Mouse (Mus musculus) thymus, postnatal 14 days (tissue): ENCODE measurements around the gene Rras2.
A peak's percentile ranks its signal among the peaks of the same experiment; 100 is the strongest.

ENCODE experiments used
- DNase-seq: peaks from one replicate; pipeline ENCODE4 v3.0.0; 2021

Gene Rras2

DNA sequence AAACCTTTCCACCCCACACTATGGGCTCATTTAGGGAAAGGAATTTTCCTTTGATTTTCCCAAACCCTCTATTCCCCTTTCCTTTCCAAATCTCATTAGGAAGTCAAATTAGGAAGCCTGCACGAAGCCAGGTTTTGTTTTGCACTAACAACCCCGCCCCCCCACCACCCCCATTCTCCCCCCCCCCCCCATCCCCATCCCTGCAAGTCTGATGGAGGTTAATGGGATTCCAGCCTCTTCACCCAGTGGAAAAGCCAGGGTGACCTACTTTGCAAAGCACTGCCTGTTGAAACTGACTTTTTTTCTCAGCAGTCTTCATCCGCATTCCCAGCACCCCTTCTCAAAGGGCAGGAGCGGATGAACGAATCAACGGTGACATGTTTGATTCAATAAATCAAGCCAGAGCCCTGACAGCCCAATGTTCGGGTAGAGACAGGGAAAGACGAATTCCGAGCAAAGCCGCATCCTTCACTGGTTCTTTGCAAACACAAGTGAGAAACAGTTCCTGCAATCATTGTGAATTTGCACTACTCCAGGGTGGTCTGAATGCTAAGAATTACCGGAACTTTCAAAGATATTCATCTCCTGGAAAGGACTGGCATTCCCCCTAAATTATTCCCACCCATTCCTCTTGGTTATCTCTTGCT is 97.4 kb downstream of the Rras2 start:
- peak; percentile 10 for DNase-seq

DNA sequence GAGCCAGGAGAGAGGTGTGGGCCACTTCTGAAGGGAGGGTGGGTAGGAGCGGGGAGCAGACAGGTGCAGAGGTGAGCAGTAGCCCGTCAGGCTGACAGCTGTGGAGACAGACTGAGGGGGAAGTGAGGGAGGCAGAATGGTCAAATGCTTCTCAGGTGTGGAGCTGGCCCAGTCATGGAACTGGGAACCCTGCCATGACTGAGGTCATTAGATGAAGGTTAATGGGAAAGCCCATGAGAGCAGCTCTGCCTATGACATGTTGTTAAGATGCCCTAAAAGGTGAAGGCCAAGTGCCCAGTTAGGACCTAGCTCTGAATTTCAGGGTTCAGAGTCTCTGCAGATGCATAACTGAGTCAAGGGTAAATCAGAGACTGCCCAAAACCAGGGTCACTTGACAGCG is 98.7 kb downstream of the Rras2 start:
- DNase-seq = no peak

DNA sequence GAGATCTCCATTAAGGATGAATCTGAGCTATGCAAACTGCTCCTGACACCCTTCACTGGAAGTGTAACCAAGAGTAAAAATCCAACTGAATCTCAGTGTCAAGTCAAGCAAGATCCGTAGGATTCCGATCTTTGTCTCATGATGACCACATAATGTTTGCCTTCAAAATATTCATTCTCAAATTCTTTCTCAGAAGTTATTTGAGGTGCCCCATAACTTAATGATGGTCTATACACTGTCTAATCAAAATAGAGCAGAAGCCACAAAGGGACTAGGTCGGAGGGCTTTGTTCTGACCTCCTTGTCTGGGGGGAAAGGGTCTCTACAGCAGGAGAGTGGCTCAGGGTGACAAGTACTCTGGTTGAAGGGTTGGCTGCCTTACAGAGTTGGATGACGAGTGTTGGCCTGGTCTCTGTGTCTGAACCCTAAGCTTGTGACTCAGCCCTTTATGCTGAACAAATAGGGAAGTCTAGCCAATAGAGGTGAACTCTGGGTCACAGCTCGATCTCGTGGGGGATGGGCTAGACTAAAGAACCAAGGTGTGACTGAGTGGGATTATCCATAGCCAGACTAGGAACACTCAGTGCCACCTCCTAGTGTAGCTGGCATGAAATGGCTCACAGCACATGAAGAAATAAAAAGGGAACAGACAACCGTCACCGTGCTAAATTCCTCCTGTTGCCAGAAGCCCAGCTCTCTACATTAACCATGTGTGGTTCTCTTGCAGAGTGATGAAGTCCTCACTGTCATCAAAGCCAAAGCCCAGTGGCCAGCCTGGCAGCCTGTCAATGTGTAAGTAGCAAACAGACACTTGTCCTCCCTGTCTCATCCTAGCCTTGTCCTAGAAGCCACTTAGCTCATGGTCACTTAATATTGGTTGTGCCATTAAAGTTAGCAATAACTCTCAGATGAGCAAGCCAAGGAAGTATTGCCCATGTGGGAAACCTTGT is 101.3 kb downstream of the Rras2 start:
- DNase-seq = no peak

DNA sequence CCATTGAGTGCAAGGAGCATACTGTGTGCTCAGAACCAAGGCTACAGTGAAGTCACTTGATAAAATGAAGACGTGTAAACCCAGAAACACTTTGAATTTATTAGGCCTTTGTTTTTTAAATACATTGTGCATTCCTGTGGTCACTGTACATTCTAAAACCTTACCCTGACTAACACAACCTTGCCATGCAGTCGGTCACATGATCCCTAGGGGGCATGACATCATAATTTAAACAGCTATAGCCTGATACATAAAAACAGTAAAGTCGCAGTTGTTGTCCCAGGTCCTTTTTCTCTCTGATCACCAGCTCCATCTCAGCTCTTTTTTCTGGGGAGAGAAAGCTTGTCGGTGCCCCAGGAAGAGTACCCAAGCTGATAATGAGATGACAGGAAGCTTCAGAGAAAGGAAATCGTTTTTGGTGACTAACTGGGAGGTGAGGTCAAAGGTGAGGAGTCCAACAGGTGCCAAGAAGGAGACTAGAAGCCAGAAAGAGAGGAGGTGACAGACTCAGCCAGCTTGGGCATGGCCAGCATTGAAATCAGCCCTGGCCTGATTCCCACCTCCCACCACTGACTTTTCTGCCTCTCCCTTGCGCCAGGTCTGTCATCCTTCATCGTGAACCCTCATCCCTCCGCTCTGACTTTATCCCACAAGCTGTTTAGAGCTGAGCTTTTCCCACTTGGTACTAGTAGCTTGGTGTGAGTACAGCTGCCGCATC is 105.7 kb downstream of the Rras2 start:
- DNase-seq = no peak

DNA sequence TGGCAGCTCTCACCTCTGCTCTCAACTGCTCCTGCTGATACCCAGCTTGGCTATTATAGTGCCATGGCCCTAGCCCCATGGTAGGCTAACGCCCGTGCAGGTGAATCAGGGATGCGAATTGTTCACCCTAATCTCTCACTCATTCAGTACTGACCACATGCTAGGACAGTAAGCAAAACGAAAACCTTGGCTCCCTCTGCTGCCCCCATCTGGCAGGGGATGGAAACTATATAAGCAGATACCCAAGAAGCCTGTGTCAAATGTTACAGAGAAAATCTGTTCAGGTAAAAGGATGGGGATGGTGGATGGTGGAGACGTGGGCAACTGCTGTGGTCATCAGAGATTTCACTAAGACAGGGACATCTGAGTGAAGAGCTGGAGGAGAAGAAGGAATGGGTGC is 110.0 kb downstream of the Rras2 start:
- DNase-seq = peak; percentile 41

DNA sequence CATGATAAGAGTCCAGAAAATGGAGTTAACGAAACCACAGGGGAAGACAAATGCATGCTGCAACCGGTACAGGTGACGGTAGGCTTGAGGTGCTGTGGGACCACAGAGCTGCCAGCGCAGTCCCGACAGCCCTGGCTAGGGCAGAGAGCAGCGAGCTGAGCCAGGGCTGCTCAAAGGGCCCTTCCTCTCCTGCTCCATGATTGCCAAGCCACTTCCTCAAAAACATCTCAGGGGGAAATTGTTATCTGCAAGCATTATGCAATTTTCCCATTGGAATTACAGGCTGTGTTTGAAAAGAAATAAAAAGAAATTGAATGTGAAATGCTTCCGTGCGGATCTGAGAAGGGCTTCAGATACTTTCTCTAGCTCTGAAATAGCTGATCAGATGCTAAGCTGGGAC is 111.1 kb downstream of the Rras2 start:
- no peak for DNase-seq

DNA sequence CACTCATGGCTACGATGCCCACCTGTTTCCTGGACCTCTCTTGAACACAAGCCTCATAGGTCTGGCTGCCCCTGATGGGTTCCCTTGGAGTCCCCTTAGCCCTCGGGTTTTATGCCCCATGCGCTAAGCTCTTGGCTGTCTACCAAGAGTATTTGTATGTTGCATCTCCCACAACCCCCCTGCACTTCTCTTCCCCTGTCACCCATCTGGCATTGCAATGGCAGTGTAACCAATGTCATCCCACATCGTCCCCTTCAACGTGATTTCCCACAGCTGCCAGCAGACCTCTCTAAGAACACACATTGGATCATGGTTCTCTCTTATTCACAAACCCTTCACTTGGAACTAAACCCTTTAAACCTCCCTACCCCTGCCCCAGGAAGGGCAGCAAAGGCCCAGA is 112.1 kb downstream of the Rras2 start:
- DNase-seq = no peak

DNA sequence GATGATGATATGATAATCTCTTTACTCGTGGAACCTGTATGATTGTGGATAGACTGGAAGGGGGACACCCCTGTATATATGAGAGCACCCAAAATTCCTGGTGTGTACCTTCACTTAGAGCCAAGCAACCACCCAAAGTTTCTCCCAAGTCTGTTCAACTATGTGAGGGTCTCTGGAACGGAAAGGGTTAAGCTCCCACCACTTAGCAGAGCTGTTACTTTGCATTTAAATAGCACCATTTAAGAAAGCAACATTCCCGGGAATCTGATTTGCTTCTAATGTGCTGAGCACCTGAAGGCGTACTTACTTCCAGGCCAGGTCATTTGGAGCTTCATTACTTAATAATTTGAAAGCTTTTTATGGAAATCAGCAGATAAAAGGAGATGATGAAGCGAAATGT is 113.4 kb downstream of the Rras2 start:
- no peak for DNase-seq

DNA sequence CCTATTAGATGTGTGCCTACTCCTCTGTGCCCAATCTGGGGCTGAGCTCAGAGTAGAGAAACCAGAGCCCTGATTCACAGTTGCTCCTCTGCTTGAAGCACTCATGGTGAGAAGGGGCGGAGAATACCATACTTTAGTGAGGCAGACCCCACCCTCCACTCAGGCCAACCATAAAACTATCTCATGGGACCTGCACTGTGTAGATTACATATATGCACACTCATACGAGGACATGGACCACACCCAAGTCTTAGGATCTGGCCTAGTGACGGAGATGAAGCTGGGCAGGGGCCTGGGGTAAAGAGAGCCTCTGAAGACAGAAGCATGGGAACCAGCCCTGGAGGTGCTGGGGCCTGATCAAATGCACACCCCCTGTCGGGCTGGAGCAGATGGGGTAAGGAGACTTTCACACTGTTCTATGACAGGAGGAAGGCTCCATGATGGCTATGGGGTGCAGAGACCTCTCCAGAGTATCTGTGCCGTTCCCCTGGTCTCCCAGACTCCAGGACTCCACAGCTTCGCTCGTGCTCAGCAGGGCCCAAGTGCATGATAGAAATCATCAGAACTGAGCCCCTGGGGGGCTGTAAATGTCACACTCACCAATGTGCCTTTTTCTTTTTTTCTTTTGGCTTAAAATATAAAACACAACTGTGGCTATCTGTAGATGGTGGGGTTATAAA is 119.8 kb downstream of the Rras2 start:
- no peak for DNase-seq
